Mouse (Mus musculus): ENCODE results near the gene Bmp10.

- no peak for TF ChIP-seq CTCF (IDR thresholded peaks at IDR 0.05)
- no peak for TF ChIP-seq POLR2A (IDR thresholded peaks at IDR 0.05; ENCODE audit: insufficient read depth, low read depth, low read length)
- TF ChIP-seq EP300 (IDR thresholded peaks at IDR 0.05; ENCODE audit: insufficient read depth, low read depth, low read length) = no peak
These were observed 54.6 kb downstream of the Bmp10 start for GRCm38 (mm10) chr6:87483224-87483899.
